Mouse (Mus musculus) 416B (cell line): ENCODE measurements around the gene Rab8a.
A peak's percentile ranks its signal among the peaks of the same experiment; 100 is the strongest.
"Not testable (repeated sequence)": the region's sequence is repeated elsewhere in the genome, so short reads cannot be mapped to it uniquely, and the experiment has no call there.

Experiments
- DNase-seq: peaks from one replicate; pipeline ENCODE4 v3.0.0; 2011; ENCODE audit warnings: low read depth

The Rab8a gene

DNA sequence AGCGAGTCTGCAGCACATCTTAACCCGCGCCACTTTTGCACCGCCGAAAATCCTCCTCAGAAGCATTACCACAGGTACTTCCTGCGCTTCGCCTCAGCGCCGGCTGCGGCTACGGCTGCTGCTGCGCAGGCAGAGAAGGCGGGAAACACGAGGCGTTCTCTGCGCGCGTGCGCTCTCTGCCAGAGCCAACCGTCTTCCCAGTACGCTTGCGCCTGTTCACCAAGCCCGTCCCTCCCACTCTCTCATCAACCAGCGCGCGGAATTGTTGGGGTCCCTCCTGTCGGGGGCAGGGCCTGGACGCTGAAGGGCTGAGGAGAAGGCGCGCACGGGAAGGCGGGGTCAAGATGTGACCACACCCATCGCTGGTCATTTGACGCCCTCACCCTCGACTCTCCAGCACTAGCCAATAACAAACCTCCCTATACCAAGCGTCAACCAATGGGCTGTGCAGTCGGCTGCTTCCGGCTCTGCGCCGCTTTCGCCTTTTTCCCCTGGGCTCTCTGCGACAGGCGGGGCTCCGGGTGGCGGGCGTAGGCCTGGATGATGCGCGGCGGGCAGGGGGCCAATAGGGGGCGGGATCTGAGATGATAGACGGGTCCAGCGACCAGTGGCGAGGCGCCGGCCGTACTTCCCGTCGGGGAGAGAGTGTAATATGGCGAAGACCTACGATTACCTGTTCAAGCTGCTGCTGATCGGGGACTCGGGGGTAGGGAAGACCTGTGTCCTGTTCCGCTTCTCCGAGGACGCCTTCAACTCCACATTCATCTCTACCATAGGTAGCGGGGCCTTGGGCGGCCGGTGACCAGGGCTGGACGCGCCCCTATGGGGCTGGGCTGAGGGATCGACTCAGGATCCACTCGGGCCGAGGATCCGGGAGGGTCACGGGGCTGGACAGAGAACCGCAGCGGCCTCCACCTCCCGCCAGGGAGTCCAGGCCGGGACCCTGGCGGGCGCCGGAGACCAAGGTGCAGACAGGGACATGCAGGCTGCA is at the start of gene Rab8a:
Gene Rab8a, plus strand, starts transcription at position 494 of the 991 bp plus-strand sequence.
- peak; percentile 100 for DNase-seq

- peak; percentile 35 for DNase-seq
These were observed 48.5 kb upstream of the Rab8a start for GRCm38 (mm10) chr8:72112486-72112885.

- no peak for DNase-seq
These were observed 45.8 kb upstream of the Rab8a start for GRCm38 (mm10) chr8:72115202-72115601.

GRCm38 (mm10) chr8:72118616-72119015 is 42.4 kb upstream of the Rab8a start:
- DNase-seq: peak; percentile 44

DNA sequence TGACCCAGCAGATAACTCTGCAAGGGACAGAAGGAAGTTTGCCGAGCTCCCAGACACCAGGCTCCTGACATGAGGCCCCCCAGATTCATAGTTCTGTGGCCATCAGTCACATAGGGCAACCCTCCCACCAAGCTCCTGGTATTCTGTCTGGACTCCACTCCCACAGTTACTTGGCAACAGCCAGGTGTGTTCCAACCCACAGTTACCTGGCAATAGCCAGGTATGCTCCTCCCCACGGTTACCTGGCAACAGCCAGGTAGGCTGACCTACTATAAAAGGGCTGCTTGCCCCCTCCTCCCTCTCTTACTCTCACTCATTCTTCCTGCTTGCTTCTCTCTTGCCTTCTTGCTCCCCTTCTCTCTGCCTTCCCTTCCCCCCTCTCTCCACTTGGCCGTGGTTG is 39.5 kb upstream of the Rab8a start:
- DNase-seq: not testable (repeated sequence)

DNA sequence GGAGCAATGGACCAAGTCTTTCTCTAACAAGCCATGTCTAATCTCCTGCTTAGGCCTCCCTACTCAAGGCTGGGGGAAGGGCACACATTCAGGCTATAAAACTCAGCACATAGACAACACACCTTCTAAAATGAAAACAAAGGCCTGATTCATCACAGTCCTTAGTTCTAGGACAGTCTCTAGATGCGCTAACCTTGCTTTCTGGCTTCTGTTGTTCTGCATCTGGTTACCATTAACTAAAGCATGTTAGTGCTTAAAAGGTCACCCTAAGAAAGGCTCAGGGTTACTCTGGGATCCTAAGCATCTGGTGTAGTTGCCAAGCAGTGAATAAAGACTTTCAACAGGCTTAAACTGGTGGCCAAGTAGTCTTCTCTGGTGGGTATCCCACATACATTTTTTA is 39.0 kb upstream of the Rab8a start:
- DNase-seq: no peak

DNA sequence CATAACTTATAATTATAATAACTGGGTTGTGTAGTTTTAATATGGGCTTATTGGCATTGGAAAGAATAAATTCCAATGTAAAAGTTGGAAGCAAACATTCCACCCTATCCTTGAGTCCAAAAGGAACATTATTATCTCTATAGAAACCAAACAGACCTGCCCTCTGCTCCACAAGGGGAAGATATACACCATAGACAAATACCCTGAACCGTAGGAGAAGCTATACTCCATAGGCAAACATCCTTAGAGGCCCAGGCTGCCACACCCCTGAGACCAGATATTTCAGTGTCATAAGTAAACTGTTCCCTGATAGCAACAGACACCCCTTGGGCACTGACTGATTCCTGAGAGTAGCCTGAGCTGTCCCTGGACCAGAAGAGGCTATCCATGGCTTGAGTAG is 33.2 kb upstream of the Rab8a start:
- DNase-seq: no peak

GRCm38 (mm10) chr8:72131251-72131650 is 29.7 kb upstream of the Rab8a start:
- peak; percentile 81 for DNase-seq

DNA sequence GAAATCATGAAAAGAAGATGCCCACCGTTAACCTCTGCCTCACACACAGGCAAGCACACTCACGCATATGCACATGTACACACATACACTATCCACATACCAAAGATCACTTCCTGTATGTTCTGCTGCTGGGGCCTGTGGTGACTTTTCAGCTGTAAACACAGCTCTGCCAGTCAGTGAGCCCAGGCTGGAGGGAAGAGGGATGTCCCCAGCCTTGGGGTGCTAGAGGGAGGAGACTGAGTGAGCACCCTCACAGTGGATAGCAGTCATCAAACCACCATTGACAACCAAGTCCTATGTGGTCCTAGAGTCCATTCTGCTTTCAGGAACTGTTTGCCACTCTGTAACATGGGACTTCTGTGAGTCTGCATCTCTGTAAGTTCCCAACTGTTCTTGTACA is 29.1 kb upstream of the Rab8a start:
- no peak for DNase-seq

DNA sequence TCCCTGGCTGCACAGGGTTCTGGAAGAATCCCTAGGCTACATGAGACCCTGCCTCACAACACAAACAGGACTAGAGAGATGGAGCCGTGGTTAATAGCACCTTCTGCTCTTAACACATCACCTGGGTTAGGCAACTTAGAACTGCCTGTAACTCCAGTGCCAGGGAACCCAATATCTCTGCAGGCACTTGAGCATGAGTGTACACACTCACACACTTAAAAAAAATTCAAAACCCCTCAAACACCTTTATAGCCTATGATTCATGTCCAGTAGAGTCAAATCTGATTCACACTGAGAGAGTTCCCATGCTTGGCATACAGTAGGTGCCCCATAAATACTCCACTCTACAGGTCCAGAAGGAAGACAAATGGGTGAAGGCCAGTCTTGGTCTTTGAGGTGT is 28.6 kb upstream of the Rab8a start:
- no peak for DNase-seq

- peak; percentile 64 for DNase-seq
These were observed 28.1 kb upstream of the Rab8a start for GRCm38 (mm10) chr8:72132891-72133290.

- DNase-seq: peak; percentile 96
These were observed 27.5 kb upstream of the Rab8a start for GRCm38 (mm10) chr8:72133507-72133906.

DNA sequence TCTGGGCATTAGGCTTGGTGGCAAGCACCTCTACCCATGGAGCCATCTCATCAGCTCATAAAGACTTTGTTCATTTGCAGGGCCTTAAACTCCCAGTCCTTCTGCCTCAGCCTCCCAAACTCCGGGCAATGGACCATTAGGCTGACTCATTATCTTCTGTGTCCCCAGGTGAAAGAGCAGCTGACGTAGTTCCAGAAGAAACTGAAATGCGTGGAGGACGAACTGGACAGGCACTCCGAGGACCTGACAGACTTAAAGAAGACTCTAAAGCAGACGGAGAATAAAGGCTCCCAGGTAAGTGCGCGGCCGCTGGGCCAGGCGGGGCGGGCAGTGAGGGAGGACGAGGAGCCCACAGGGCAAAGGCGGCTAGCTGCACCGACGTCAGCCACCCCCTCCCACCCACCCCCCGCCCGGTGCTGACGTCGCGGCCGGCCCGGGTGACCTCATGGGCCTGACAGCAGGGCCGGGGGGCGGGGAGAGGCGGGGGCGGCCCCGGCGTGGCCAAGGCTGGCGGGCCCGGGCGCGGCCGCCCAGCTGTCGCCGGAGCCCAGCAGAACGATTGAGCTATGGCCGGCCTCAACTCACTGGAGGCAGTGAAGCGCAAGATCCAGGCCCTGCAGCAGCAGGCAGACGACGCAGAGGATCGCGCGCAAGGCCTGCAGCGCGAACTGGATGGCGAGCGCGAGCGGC is 26.1 kb upstream of the Rab8a start, which contains the start of gene Tpm4:
Gene Tpm4, plus strand, starts transcription at position 220 of the 690 bp plus-strand sequence.
- peak; percentile 68 for DNase-seq

DNA sequence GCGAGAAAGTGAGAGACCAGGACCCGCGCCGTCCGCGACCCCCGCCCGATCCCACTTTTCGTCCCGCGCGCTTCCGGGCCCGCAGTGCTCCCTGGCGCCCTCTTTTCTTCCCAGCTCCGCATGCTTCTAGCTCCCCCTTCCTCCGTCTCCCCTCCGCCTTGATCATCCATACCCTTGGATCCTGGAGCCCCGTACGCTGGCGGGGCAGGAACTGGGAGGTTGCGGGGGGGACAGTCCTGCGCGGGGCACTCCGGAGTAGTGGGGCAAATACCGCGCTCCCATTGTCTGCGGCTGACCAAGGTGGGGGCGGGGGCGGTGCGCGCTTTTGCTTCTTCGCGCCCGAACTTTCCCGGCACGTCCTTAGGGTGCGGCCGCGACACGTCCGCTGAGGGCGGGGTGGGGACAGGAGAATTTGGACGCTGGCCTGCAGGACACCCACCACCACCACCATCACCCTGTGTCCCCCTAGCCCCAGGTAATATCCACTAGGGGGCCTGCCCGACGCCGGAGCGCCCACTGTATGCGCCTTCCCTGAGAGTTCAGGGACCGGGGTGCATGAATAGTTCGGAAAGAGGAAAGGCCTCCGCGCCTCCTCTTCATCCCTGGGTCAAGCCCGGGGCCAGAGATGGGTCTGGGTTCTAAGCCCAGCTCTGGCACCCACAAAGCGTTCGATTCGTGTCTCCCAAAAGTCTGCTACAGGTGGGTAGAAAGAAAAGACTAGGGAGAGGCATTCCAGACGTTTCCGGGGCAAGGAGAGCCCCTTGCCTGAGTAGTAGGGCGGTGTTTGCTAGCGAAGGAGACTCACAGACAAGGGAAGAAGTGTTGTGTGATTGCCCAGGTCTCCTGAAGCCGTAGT is 25.3 kb upstream of the Rab8a start:
- DNase-seq: peak; percentile 41

GRCm38 (mm10) chr8:72136302-72136978 is 24.6 kb upstream of the Rab8a start:
- DNase-seq: peak; percentile 98

- no peak for DNase-seq
These were observed 23.6 kb upstream of the Rab8a start for GRCm38 (mm10) chr8:72137431-72137830.

DNA sequence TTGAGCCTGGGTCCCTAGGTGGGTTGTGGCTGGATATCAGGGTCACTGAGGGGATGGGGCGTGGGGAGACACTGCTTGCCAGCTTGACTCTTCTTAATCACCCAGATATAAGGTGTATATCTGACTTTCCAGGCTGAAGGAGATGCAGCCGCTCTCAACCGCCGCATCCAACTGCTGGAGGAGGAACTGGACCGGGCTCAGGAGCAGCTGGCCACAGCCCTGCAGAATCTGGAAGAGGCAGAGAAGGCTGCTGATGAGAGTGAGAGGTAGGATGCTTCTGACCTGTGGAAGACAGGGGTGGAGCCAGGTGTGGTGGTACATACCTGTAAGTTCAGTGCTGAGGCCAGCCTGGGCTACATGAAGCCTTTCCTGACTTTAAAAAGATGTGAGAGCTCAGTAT is 22.5 kb upstream of the Rab8a start:
- no peak for DNase-seq

DNA sequence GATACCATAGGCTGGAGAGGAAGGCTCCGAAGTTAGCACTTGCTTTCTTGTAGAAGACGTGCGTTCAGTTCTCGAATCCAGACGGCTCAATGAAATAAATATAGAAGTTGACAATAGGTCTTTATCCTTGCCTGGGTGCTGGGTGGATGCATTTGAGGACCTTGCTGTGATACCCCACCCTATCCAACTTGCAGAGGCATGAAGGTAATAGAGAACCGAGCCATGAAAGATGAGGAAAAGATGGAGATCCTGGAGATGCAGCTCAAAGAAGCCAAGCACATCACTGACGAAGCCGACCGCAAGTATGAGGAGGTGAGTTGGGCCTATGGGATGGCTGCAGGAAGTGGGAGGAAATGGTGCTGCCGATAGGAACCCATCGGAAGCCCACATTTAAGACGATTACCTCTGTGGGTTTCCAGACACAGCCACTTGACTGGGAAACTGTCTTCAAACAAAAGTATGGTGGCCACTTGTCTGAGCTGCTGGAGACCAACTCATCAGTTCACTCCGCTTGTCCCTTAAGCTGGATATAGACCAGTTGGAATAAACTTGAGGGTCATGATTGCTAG is 17.7 kb upstream of the Rab8a start:
- DNase-seq: peak; percentile 79

GRCm38 (mm10) chr8:72144345-72144975 is 16.5 kb upstream of the Rab8a start:
- DNase-seq: peak; percentile 78

DNA sequence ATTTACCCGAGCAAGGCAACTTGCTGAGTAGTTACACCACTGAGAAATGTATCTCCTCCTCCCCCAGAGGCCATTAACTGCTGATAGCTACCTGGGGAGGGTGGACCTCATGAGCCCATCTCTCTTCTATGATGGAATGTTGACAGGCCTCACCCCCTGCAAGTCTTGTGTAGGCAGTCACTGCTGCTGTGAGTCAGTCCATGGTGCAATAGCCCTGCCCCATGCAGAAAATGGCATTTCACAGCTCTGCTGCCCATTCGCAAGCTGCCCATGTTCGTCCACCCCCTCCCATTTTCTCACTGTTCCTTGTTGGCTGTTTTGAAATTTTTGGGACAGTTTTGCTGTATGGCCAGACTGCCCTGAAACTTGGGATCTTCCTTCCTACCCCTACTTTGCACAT is 15.5 kb upstream of the Rab8a start:
- peak; percentile 46 for DNase-seq

DNA sequence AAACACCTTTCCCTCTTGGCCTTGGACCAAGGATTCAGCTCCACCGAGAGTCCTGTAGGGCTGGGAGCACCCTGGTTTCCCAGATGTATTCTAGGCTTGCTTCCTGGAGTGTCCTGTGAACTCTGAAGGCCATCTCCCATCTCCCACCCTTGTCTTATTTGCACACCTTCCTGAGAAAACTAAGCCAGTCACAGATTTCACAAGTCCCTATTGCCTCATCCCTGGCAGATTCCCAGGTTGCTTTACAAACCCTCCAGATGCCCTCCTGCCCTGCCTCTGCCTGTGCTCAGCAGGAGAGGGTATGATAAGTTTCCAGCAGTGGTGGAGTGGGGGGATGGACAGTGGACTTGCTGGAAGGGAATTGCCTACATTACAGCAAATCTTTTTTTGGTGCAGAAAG is 14.9 kb upstream of the Rab8a start:
- DNase-seq: peak; percentile 40
